Mouse (Mus musculus) olfactory bulb, adult 2 months (tissue): ENCODE measurements at regions not wholly inside any gene's neighbourhood (a gene's known extent, or its start where the extent isn't known, plus 50 kb on each side); places are given as distances from the start of the nearest gene placed in this dataset.

Experiments used
- CTCF ChIP-seq: fragments of 200-500 bp; IDR thresholded peaks from 2 replicates; pipeline ENCODE4 v1.5.1; 2012; ENCODE audit warnings: low read depth, mild to moderate bottlenecking, low read length, moderate library complexity; ENCODE audit not compliant: insufficient read depth
- POLR2A ChIP-seq: fragments of 200-500 bp; IDR thresholded peaks from 2 replicates; pipeline ENCODE4 v1.6.1; 2012; ENCODE audit warnings: mild to moderate bottlenecking, low read depth, low read length, moderate library complexity; ENCODE audit not compliant: insufficient read depth

GRCm38 (mm10) chr19:32961525-32961924, 204.2 kb downstream of the Pten start:
- TF ChIP-seq CTCF (no peak), POLR2A (no peak)
